Mouse (Mus musculus) right cerebral cortex, postnatal 14 days (tissue): ENCODE measurements at regions not wholly inside any gene's neighbourhood (a gene's known extent, or its start where the extent isn't known, plus 50 kb on each side); places are given as distances from the start of the nearest gene placed in this dataset.

Experiments used
- DNase-seq: peaks from one replicate; pipeline ENCODE4 v3.0.0; 2022

- peak; percentile 19 for DNase-seq
These were observed 250.5 kb downstream of the Hivep2 start for GRCm38 (mm10) chr10:14216191-14216992.

- no peak for DNase-seq
These were observed 249.6 kb downstream of the Hivep2 start for GRCm38 (mm10) chr10:14215512-14215911.

GRCm38 (mm10) chr10:14213536-14213935, 247.7 kb downstream of the Hivep2 start:
- DNase-seq: no peak

- peak; percentile 90 for DNase-seq
These were observed 246.1 kb downstream of the Hivep2 start for GRCm38 (mm10) chr10:14211926-14212325.

- no peak for DNase-seq
These were observed 245.6 kb downstream of the Hivep2 start for GRCm38 (mm10) chr10:14211481-14211880.

- peak; percentile 90 for DNase-seq
These were observed 244.6 kb downstream of the Hivep2 start for GRCm38 (mm10) chr10:14210445-14210844.

GRCm38 (mm10) chr10:14210045-14210444, 244.2 kb downstream of the Hivep2 start:
- DNase-seq: no peak

GRCm38 (mm10) chr10:14208206-14208605, 242.3 kb downstream of the Hivep2 start:
- peak; percentile 32 for DNase-seq

- no peak for DNase-seq
These were observed 241.7 kb downstream of the Hivep2 start for GRCm38 (mm10) chr10:14207616-14208015.

GRCm38 (mm10) chr10:14207051-14207570, 241.2 kb downstream of the Hivep2 start:
- no peak for DNase-seq
